Mouse (Mus musculus) kidney, adult 2 months (tissue): ENCODE data around the gene Antxr1. TPM values are rescaled to one million over a fixed set of nuclear protein-coding genes. Genes with fewer than 3 reads are reported as not detected.

Experiments
- DNase-seq: peaks from one replicate; pipeline ENCODE4 v3.0.0; 2021
- H3K27ac ChIP-seq: fragments of 200-500 bp; 2 replicates; pipeline ENCODE4 v1.5.1; 2012; ENCODE audit warnings: low read depth, low read length, control low read depth, inconsistent platforms; ENCODE audit not compliant: insufficient read depth
- H3K27me3 ChIP-seq: fragments of 200-500 bp; replicated peaks from 2 replicates; pipeline ENCODE4 v1.6.1; 2012; ENCODE audit warnings: mild to moderate bottlenecking, moderate library complexity, low read length, inconsistent platforms; ENCODE audit not compliant: control insufficient read depth, insufficient read depth
- H3K36me3 ChIP-seq: fragments of 200-500 bp; 2 replicates; pipeline ENCODE4 v1.6.1; 2012; ENCODE audit warnings: mild to moderate bottlenecking, moderate library complexity, low read length, inconsistent platforms; ENCODE audit not compliant: control insufficient read depth, insufficient read depth
- H3K4me1 ChIP-seq: fragments of 200-500 bp; 2 replicates; pipeline ENCODE4 v1.6.1; 2011; ENCODE audit warnings: low read length; ENCODE audit not compliant: control insufficient read depth, insufficient read depth
- H3K4me3 ChIP-seq: fragments of 200-500 bp; 2 replicates; pipeline ENCODE4 v1.5.1; 2011; ENCODE audit warnings: mild to moderate bottlenecking, low read depth, low read length, control low read depth; ENCODE audit not compliant: insufficient read depth
- CTCF ChIP-seq: fragments of 200-500 bp; conservative IDR thresholded peaks from 2 replicates; pipeline ENCODE4 v1.5.1; 2011; ENCODE audit warnings: low read depth, mild to moderate bottlenecking, control low read depth, low read length, moderate library complexity, mixed read lengths; ENCODE audit not compliant: insufficient read depth, insufficient read length
- POLR2A ChIP-seq: fragments of 200-500 bp; IDR thresholded peaks from one replicate; pipeline ENCODE4 v1.6.1; 2011; ENCODE audit warnings: low read depth, low read length, control low read depth
- WGBS: fragments of 180-500 bp; shearing (Covaris S2); methylation state at CpG from one replicate; pipeline ENCODE4 v1.1.7; 2018; 5-methylcytosine and 5-hydroxymethylcytosine counted together
- polyA plus RNA-seq: library from polyadenylated mRNA; depleted of rRNA; stranded (reverse); fragments of >200 nt; gene quantifications from 2 replicates; pipeline ENCODE4 v1.2.3, GENCODE M21; 2012

Antxr1 gene
- polyA plus RNA-seq, 1 experiment: 2.0 TPM

GRCm38 (mm10) chr6:87287251-87287650 lies 48.4 kb downstream of the Antxr1 start:
- no peak for TF ChIP-seq POLR2A
- TF ChIP-seq CTCF: no peak
- DNase-seq: no peak
- Histone ChIP-seq H3K4me3 (no peak overlapping the region), H3K27ac (no peak overlapping the region), H3K27me3 (no peaks in the 10 kb centered on the region; the same call in 1 of the 2 replicates), H3K4me1 (no peaks in the 10 kb centered on the region), H3K36me3 (no peaks in the 10 kb centered on the region)
- WGBS: 77% methylated on average over 6 of the region's 6 CpGs

- Histone ChIP-seq H3K36me3 (no peaks in the 10 kb centered on the region), H3K4me1 (no peaks in the 10 kb centered on the region), H3K4me3 (no peak overlapping the region), H3K27ac (no peak overlapping the region), H3K27me3 (no peaks in the 10 kb centered on the region; the same call in 1 of the 2 replicates)
- 62% methylated on average over 7 of the region's 7 CpGs for WGBS
- DNase-seq: no peak
- no peak for TF ChIP-seq CTCF
- TF ChIP-seq POLR2A: no peak
These were observed 50.3 kb downstream of the Antxr1 start for GRCm38 (mm10) chr6:87285365-87285749.

- Histone ChIP-seq H3K27ac (no peak overlapping the region), H3K36me3 (no peaks in the 10 kb centered on the region), H3K4me3 (no peak overlapping the region), H3K4me1 (no peaks in the 10 kb centered on the region), H3K27me3 (no peaks in the 10 kb centered on the region; the same call in 1 of the 2 replicates)
- no peak for TF ChIP-seq POLR2A
- TF ChIP-seq CTCF: no peak
- 42% methylated on average over 11 of the region's 11 CpGs for WGBS
- no peak for DNase-seq
These were observed 50.8 kb downstream of the Antxr1 start for GRCm38 (mm10) chr6:87284716-87285364.

DNA sequence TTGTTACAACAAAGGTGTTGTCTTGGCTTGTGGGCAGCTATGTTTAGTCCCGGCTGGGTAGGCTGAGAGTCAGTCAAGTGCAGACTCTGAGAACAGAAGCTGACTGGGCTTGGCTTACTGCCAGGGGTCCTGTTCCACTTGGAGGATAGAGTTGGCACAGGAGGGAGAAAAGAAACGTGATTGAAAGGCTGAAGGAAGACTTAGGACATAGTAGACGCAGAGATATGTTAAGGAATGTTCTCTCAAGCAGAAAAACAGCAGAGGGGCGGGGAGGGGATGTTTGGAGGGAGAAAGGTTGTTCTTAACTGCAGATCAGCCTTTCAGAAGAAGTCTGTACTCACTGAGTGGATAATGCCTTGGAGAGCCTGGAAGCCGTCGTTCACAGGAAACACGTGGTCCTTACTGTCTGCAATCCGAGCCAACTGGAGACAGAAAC lies 53.3 kb downstream of the Antxr1 start:
- Histone ChIP-seq H3K4me1 (no peaks in the 10 kb centered on the region), H3K36me3 (no peaks in the 10 kb centered on the region), H3K27me3 (no peaks in the 10 kb centered on the region), H3K27ac (no peak overlapping the region), H3K4me3 (no peak overlapping the region)
- peak; percentile 89 for DNase-seq
- 9% methylated on average over 8 of the region's 8 CpGs for WGBS
- TF ChIP-seq CTCF (no peak), POLR2A (no peak)

GRCm38 (mm10) chr6:87281771-87282170 lies 53.9 kb downstream of the Antxr1 start:
- WGBS: 55% methylated on average over 4 of the region's 4 CpGs
- Histone ChIP-seq H3K36me3 (no peaks in the 10 kb centered on the region), H3K27me3 (no peaks in the 10 kb centered on the region), H3K4me3 (no peak overlapping the region), H3K4me1 (no peaks in the 10 kb centered on the region), H3K27ac (no peak overlapping the region)
- DNase-seq: no peak
- TF ChIP-seq POLR2A (no peak), CTCF (peak; percentile 48; the same call in 1 of the 2 replicates)

- Histone ChIP-seq H3K27ac (no peak overlapping the region), H3K27me3 (no peaks in the 10 kb centered on the region), H3K4me1 (no peaks in the 10 kb centered on the region), H3K36me3 (no peaks in the 10 kb centered on the region), H3K4me3 (no peak overlapping the region)
- peak; percentile 15 for DNase-seq
- 31% methylated on average over 5 of the region's 5 CpGs for WGBS
- TF ChIP-seq POLR2A: no peak
- no peak for TF ChIP-seq CTCF
These were observed 57.5 kb downstream of the Antxr1 start for GRCm38 (mm10) chr6:87278151-87278550.

- TF ChIP-seq CTCF (no peak), POLR2A (no peak)
- H3K4me3 ChIP-seq: no peak overlapping the region
- no peak overlapping the region for H3K27ac ChIP-seq
- WGBS: 17% methylated on average over 3 of the region's 3 CpGs
- no peaks in the 10 kb centered on the region for H3K4me1 ChIP-seq
- H3K27me3 ChIP-seq: no peaks in the 10 kb centered on the region
- DNase-seq: peak; percentile 36
- H3K36me3 ChIP-seq: no peaks in the 10 kb centered on the region
These were observed 58.1 kb downstream of the Antxr1 start for GRCm38 (mm10) chr6:87277527-87277926.
